Mouse (Mus musculus) heart, adult 2 months (tissue): ENCODE measurements around the gene Nfkb2.

Experiments used
- CTCF ChIP-seq: fragments of 200-600 bp; IDR thresholded peaks from 2 replicates; pipeline ENCODE4 v1.8.1; 2022; ENCODE audit warnings: antibody characterized with exemption, mild to moderate bottlenecking, moderate library complexity
- EP300 ChIP-seq: fragments of 200-500 bp; IDR thresholded peaks from 2 replicates; pipeline ENCODE4 v1.6.1; 2011; ENCODE audit warnings: low read depth, low read length, control low read depth; ENCODE audit not compliant: insufficient read depth
- POLR2A ChIP-seq: fragments of 200-500 bp; IDR thresholded peaks from 2 replicates; pipeline ENCODE4 v1.6.1; 2011; ENCODE audit warnings: mild to moderate bottlenecking, low read depth, low read length, control low read depth; ENCODE audit not compliant: insufficient read depth

- TF ChIP-seq CTCF (no peak), POLR2A (no peak), EP300 (no peak)
Observed at GRCm38 (mm10) chr19:46313591-46313990, 9.5 kb downstream of the Nfkb2 start.
